Mouse (Mus musculus): ENCODE measurements at regions not wholly inside any gene's neighbourhood (a gene's known extent, or its start where the extent isn't known, plus 50 kb on each side); places are given as distances from the start of the nearest gene placed in this dataset.

DNA sequence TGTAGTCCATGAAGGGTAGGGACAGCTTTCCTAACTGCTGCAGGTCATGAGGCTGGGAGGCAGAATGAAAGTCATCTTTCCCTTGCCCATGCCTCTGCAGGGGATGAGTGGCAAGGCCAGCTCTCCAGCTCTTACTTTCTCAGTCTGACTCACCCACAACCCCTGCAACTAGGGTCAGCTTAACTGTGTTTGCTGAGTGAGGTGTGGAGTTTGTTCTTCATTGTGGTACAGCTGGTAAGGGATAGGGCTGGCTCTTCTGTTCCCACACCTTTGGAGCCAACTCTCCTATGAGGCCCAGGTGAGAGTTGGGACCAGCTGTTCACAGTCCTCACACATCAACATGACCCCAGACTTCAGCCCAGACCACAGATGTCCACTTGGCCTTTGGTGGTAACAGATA is 124.2 kb upstream of the Tle1 start:
- Histone ChIP-seq H3K4me3 (replicated peaks; ENCODE audit: insufficient read depth, low read depth, low read length) (no peak overlapping the region), H3K27me3 (ENCODE audit: control insufficient read depth, insufficient read depth, low read length) (no peaks in the 10 kb centered on the region), H3K27ac (ENCODE audit: insufficient read depth, low read length) (no peak overlapping the region), H3K4me1 (ENCODE audit: control insufficient read depth, insufficient read depth, low read length) (no peaks in the 10 kb centered on the region)
- TF ChIP-seq POLR2A (IDR thresholded peaks at IDR 0.05; ENCODE audit: borderline replicate concordance, insufficient read depth, low read length) = no peak
- TF ChIP-seq CTCF (IDR thresholded peaks at IDR 0.05; ENCODE audit: borderline replicate concordance, insufficient read depth, low read depth, low read length) = no peak
- DNase-seq = no peak

DNA sequence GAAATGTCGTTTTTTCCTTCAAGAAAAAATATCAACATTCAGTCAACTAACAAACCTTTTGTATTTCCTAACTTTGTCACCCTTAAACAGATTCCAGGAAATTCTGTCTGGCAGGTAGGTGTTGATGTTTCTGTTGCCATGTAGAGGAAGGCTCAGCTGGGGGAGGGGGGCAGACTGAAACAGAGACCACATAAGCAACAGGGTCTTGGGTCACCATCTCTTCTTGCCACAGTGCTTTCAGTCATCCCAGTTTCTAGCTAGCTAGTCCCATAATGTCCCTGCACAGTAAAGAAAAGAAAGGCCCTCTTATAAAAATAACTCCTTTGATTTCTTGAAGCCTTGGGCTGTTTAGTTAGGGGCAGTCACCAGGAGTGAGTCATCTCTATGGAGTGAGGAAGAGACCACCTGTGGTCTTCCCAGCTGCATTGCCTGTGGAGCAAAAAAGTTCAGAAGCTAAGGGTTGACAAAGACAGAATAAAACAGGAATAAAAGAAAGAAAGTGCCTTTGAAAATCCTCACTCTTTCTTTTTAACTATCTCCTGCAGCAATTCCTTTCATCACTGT is 84.5 kb upstream of the Tle1 start:
- Histone ChIP-seq H3K4me1 (ENCODE audit: control insufficient read depth, insufficient read depth, low read length) (no peaks in the 10 kb centered on the region), H3K27me3 (ENCODE audit: control insufficient read depth, insufficient read depth, low read length) (no peaks in the 10 kb centered on the region), H3K27ac (ENCODE audit: insufficient read depth, low read length) (no peak overlapping the region), H3K4me3 (replicated peaks; ENCODE audit: insufficient read depth, low read depth, low read length) (no peak overlapping the region)
- DNase-seq = no peak
- 58% methylated on average over 1 of the region's 1 CpGs for WGBS
- TF ChIP-seq CTCF (IDR thresholded peaks at IDR 0.05; ENCODE audit: borderline replicate concordance, insufficient read depth, low read depth, low read length) (no peak), POLR2A (IDR thresholded peaks at IDR 0.05; ENCODE audit: borderline replicate concordance, insufficient read depth, low read length) (no peak)

DNA sequence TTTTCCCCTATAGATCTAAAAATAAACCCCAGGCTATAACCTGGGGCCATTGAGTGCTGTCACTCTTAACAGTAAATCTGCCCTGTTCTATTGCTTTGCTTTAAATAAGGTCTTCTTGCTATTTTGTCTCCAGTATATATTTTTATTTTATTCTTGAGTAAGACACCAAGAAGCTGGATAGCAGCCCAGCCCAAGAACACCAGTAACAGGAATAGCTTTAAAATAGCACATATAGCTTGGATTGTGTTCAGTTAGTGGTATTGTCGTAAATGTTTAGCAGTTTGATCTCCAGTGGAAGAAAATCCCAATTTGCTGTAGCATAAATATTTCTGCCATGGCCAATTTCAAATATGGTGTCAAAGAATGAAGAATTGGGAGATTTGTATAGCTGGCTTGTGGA is 49.8 kb upstream of the Tle1 start:
- DNase-seq = no peak
- H3K4me3 ChIP-seq (replicated peaks; ENCODE audit: insufficient read depth, low read depth, low read length) = no peak overlapping the region
- no peak overlapping the region for H3K27ac ChIP-seq (ENCODE audit: insufficient read depth, low read length)
- no peak for TF ChIP-seq CTCF (IDR thresholded peaks at IDR 0.05; ENCODE audit: borderline replicate concordance, insufficient read depth, low read depth, low read length)
- no peak for TF ChIP-seq POLR2A (IDR thresholded peaks at IDR 0.05; ENCODE audit: borderline replicate concordance, insufficient read depth, low read length)
- H3K4me1 ChIP-seq (ENCODE audit: control insufficient read depth, insufficient read depth, low read length) = no peaks in the 10 kb centered on the region
- H3K27me3 ChIP-seq (ENCODE audit: control insufficient read depth, insufficient read depth, low read length) = no peaks in the 10 kb centered on the region
- 96% methylated on average over 1 of the region's 1 CpGs for WGBS
